Mouse (Mus musculus) cerebellum, adult 2 months (tissue): ENCODE results near the gene Mog.
"Not testable (repeated sequence)": the region's sequence is repeated elsewhere in the genome, so short reads cannot be mapped to it uniquely, and the experiment has no call there.

Source experiments
- CTCF ChIP-seq: fragments of 200-500 bp; IDR thresholded peaks from 2 replicates; pipeline ENCODE4 v1.5.1; 2011; ENCODE audit warnings: low read depth, mild to moderate bottlenecking, control low read depth, low read length, moderate library complexity, borderline replicate concordance; ENCODE audit not compliant: insufficient read depth
- POLR2A ChIP-seq: fragments of 200-500 bp; IDR thresholded peaks from 2 replicates; pipeline ENCODE4 v1.6.1; 2011; ENCODE audit warnings: low read length, control low read depth, borderline replicate concordance; ENCODE audit not compliant: insufficient read depth

DNA sequence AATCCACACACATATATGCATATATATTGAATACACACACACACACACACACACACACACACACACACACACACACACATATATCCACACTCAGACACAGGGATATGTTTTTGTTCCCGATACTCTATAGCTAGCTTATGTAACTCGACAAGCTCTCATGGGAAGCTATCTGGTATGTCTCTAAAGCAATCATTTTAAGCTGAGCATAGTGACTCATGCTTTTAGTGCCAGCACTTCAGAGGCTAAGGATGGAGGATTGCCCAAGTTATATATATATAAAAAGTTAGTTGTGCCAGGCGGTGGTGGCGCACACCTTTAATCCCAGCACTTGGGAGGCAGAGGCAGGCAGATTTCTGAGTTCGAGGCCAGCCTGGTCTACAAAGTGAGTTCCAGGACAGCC is 4.0 kb downstream of the Mog start:
- TF ChIP-seq CTCF, POLR2A: not testable (repeated sequence)
